Mouse (Mus musculus): ENCODE data around the gene Cfap65. TPM values are rescaled to one million over a fixed set of nuclear protein-coding genes. Genes with fewer than 3 reads are reported as not detected.

Gene Cfap65
- total RNA-seq (2014; fragmentation: Nextera tagmentation) = not detected in 2 replicates
- not detected in 2 replicates for total RNA-seq (2017)

GRCm38 (mm10) chr1:74935402-74935801, at the start of gene Cfap65:
Cfap65 (minus strand) TSS chr1:74935599.
- no peak for ATAC-seq (replicated peaks; ENCODE audit: poor library complexity, severe bottlenecking)

- ATAC-seq (replicated peaks; ENCODE audit: poor library complexity, severe bottlenecking) = no peak
Measured at GRCm38 (mm10) chr1:74977001-74977400, 41.6 kb upstream of the Cfap65 start.

- no peak for ATAC-seq (replicated peaks; ENCODE audit: poor library complexity, severe bottlenecking)
Measured at GRCm38 (mm10) chr1:74975936-74976335, 40.5 kb upstream of the Cfap65 start.

GRCm38 (mm10) chr1:74973590-74973989, 38.2 kb upstream of the Cfap65 start:
- no peak for ATAC-seq (replicated peaks; ENCODE audit: poor library complexity, severe bottlenecking)

GRCm38 (mm10) chr1:74971353-74972050, 36.1 kb upstream of the Cfap65 start:
- no peak for ATAC-seq (replicated peaks; ENCODE audit: poor library complexity, severe bottlenecking)

- ATAC-seq (replicated peaks; ENCODE audit: poor library complexity, severe bottlenecking) = no peak
Measured at GRCm38 (mm10) chr1:74967962-74968580, 32.7 kb upstream of the Cfap65 start.

GRCm38 (mm10) chr1:74964494-74965215, 29.3 kb upstream of the Cfap65 start:
- peak; percentile 68 for ATAC-seq (replicated peaks; ENCODE audit: poor library complexity, severe bottlenecking)

- ATAC-seq (replicated peaks; ENCODE audit: poor library complexity, severe bottlenecking) = no peak
Measured at GRCm38 (mm10) chr1:74962853-74963227, 27.4 kb upstream of the Cfap65 start.

- no peak for ATAC-seq (replicated peaks; ENCODE audit: poor library complexity, severe bottlenecking)
Measured at GRCm38 (mm10) chr1:74962126-74962852, 26.9 kb upstream of the Cfap65 start.

GRCm38 (mm10) chr1:74961722-74962121, 26.3 kb upstream of the Cfap65 start:
- ATAC-seq (replicated peaks; ENCODE audit: poor library complexity, severe bottlenecking) = no peak

GRCm38 (mm10) chr1:74960059-74960458, 24.7 kb upstream of the Cfap65 start:
- ATAC-seq (replicated peaks; ENCODE audit: poor library complexity, severe bottlenecking) = no peak

GRCm38 (mm10) chr1:74951556-74952210, 16.3 kb upstream of the Cfap65 start, which contains the start of gene Ihh:
Ihh (minus strand) TSS chr1:74951672.
- no peak for ATAC-seq (replicated peaks; ENCODE audit: poor library complexity, severe bottlenecking)

- ATAC-seq (replicated peaks; ENCODE audit: poor library complexity, severe bottlenecking) = no peak
Measured at GRCm38 (mm10) chr1:74950576-74951490, 15.4 kb upstream of the Cfap65 start.

GRCm38 (mm10) chr1:74950066-74950465, 14.7 kb upstream of the Cfap65 start:
- ATAC-seq (replicated peaks; ENCODE audit: poor library complexity, severe bottlenecking) = no peak; the same call in 1 of the 2 replicates

GRCm38 (mm10) chr1:74949666-74950050, 14.3 kb upstream of the Cfap65 start:
- ATAC-seq (replicated peaks; ENCODE audit: poor library complexity, severe bottlenecking) = no peak

GRCm38 (mm10) chr1:74948784-74949665, 13.6 kb upstream of the Cfap65 start:
- ATAC-seq (replicated peaks; ENCODE audit: poor library complexity, severe bottlenecking) = peak; percentile 66

GRCm38 (mm10) chr1:74947986-74948670, 12.7 kb upstream of the Cfap65 start:
- peak; percentile 46 for ATAC-seq (replicated peaks; ENCODE audit: poor library complexity, severe bottlenecking)

Measured in granulocyte monocyte progenitor cell, adult 5-6 weeks (primary cell).